Mouse (Mus musculus) embryonic facial prominence, embryonic 14.5 days (tissue): ENCODE measurements around the gene Crlf1. TPM values are rescaled to one million over a fixed set of nuclear protein-coding genes. Genes with fewer than 3 reads are reported as not detected.

ENCODE experiments used
- ATAC-seq: fragments of 200-750 bp; cut with Nextera tagmentation; 2 replicates; pipeline ENCODE4 v1.8.0; 2017; ENCODE audit warnings: low read depth, moderate number of reproducible peaks, moderate TSS enrichment
- DNase-seq: peaks from one replicate; pipeline ENCODE4 v3.0.0-alpha.2; 2015; ENCODE audit warnings: low spot score
- H3K27ac ChIP-seq: fragments of 300-500 bp; sonication (generic); replicated peaks from 2 replicates; pipeline ENCODE4 v1.5.1; 2014; ENCODE audit warnings: low read depth, mild to moderate bottlenecking, low read length, moderate library complexity
- H3K27me3 ChIP-seq: fragments of 300-500 bp; sonication (generic); replicated peaks from 2 replicates; pipeline ENCODE4 v1.6.1; 2014; ENCODE audit warnings: low read length; ENCODE audit not compliant: control insufficient read depth, insufficient read depth
- H3K36me3 ChIP-seq: fragments of 300-500 bp; sonication (generic); 2 replicates; pipeline ENCODE4 v1.6.1; 2014; ENCODE audit warnings: low read length, mixed read lengths; ENCODE audit not compliant: control insufficient read depth, insufficient read depth
- H3K4me1 ChIP-seq: fragments of 300-500 bp; sonication (generic); 2 replicates; pipeline ENCODE4 v1.6.1; 2014; ENCODE audit warnings: antibody characterized with exemption, low read length; ENCODE audit not compliant: control insufficient read depth, insufficient read depth
- H3K4me2 ChIP-seq: fragments of 300-500 bp; sonication (generic); 2 replicates; pipeline ENCODE4 v1.6.1; 2014; ENCODE audit warnings: low read depth, mild to moderate bottlenecking, low read length, moderate library complexity, mixed read lengths
- H3K4me3 ChIP-seq: fragments of 300-500 bp; sonication (generic); 2 replicates; pipeline ENCODE4 v1.5.1; 2014; ENCODE audit warnings: low read depth, mild to moderate bottlenecking, low read length
- H3K9ac ChIP-seq: fragments of 300-500 bp; sonication (generic); 2 replicates; pipeline ENCODE4 v1.6.1; 2014; ENCODE audit warnings: low read depth, mild to moderate bottlenecking, low read length, moderate library complexity, mixed read lengths
- H3K9me3 ChIP-seq: fragments of 300-500 bp; sonication (generic); 2 replicates; pipeline ENCODE4 v1.6.1; 2016; ENCODE audit warnings: low read length; ENCODE audit not compliant: control insufficient read depth
- WGBS: fragments of 180-500 bp; shearing (Covaris S2); extraction: QIAGEN DNeasy Blood & Tissue Kit; methylation state at CpG from one replicate; pipeline ENCODE4 v1.1.7; 2014; 5-methylcytosine and 5-hydroxymethylcytosine counted together
- polyA plus RNA-seq: library from polyadenylated mRNA; unstranded; fragments of >200 nt; fragmentation: Nextera tagmentation; extraction: Ambion mirVana; gene quantifications from 2 replicates; pipeline ENCODE4 v1.2.1, GENCODE M21; 2014

Gene Crlf1
- polyA plus RNA-seq, 1 experiment from 2014 or later = 68.1 TPM

GRCm38 (mm10) chr8:70476333-70477268, 16.4 kb upstream of the Crlf1 start, which contains the start of gene Klhl26:
Klhl26 (minus strand) TSS chr8:70476968.
- WGBS = 1% methylated on average over 48 of the region's 53 CpGs
- 0 out of 2 replicates have a peak, but pooled peaks cover 5% of the 10 kb centered on the region for H3K36me3 ChIP-seq
- peaks cover 4% of the 10 kb centered on the region; the same call in 1 of the 2 replicates for H3K4me1 ChIP-seq
- H3K9ac ChIP-seq = peak within 1 kb of the TSS; percentile 93
- peak; percentile 96 for DNase-seq
- no peaks in the 10 kb centered on the region for H3K9me3 ChIP-seq
- peak; percentile 94 for ATAC-seq
- H3K27me3 ChIP-seq = no peaks in the 10 kb centered on the region
- peak within 1 kb of the TSS; percentile 76 for H3K4me3 ChIP-seq
- peak within 1 kb of the TSS; percentile 89 for H3K4me2 ChIP-seq
- H3K27ac ChIP-seq = 0 out of 2 replicates have a peak within 1 kb of the TSS, but pooled peaks have one; percentile 28

GRCm38 (mm10) chr8:70477269-70477982, 15.5 kb upstream of the Crlf1 start:
- Histone ChIP-seq H3K36me3 (0 out of 2 replicates have a peak, but pooled peaks cover 4% of the 10 kb centered on the region), H3K9me3 (no peaks in the 10 kb centered on the region), H3K4me1 (peaks cover 4% of the 10 kb centered on the region; the same call in 1 of the 2 replicates), H3K27me3 (no peaks in the 10 kb centered on the region), H3K27ac (no peak overlapping the region), H3K4me3 (peak overlapping the region; percentile 76), H3K9ac (no peak overlapping the region), H3K4me2 (peak overlapping the region; percentile 89)
- WGBS = 2% methylated on average over 20 of the region's 21 CpGs
- DNase-seq (peak; percentile 60), ATAC-seq (peak; percentile 27; the same call in 1 of the 2 replicates)

GRCm38 (mm10) chr8:70481908-70482307, 11.1 kb upstream of the Crlf1 start:
- Histone ChIP-seq H3K4me3 (no peak overlapping the region), H3K27ac (no peak overlapping the region), H3K36me3 (no peaks in the 10 kb centered on the region), H3K27me3 (peaks cover 16% of the 10 kb centered on the region; the same call in 1 of the 2 replicates), H3K9me3 (no peaks in the 10 kb centered on the region), H3K9ac (no peak overlapping the region), H3K4me2 (no peak overlapping the region), H3K4me1 (no peaks in the 10 kb centered on the region; the same call in 1 of the 2 replicates)
- ATAC-seq (no peak), DNase-seq (no peak)
- 77% methylated on average over 3 of the region's 3 CpGs for WGBS

DNA sequence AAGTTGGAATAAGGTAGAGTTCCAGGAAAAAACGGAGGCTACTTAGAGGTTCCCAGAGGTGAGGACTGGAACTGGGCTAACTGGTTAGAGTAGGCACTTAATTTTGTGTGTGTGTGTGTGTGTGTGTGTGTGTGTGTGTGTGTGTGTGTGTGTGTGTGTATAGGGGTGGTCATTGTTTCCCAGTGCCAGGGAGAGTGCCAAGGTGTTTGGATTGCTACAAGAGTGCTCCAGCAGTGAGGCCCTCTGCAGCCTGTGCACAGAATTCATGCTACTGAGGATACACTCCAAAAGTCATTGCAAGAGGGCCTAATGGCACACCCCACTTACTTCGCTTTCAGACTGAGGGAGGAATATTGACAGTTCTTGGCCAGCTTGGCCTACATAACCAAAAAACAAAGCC, 10.0 kb upstream of the Crlf1 start:
- ATAC-seq (no peak), DNase-seq (no peak)
- peaks cover 23% of the 10 kb centered on the region for H3K27me3 ChIP-seq
- no peaks in the 10 kb centered on the region for H3K36me3 ChIP-seq
- H3K4me1 ChIP-seq = peaks cover 7% of the 10 kb centered on the region; the same call in 1 of the 2 replicates
- no peak overlapping the region for H3K4me2 ChIP-seq
- no peak overlapping the region for H3K9ac ChIP-seq
- no peaks in the 10 kb centered on the region for H3K9me3 ChIP-seq
- no peak overlapping the region for H3K27ac ChIP-seq
- no peak overlapping the region for H3K4me3 ChIP-seq
- WGBS = 59% methylated on average over 2 of the region's 2 CpGs

GRCm38 (mm10) chr8:70486191-70486681, 6.7 kb upstream of the Crlf1 start:
- H3K9me3 ChIP-seq = no peaks in the 10 kb centered on the region
- no peak overlapping the region for H3K27ac ChIP-seq
- ATAC-seq = no peak
- WGBS = 44% methylated on average over 7 of the region's 7 CpGs
- no peak overlapping the region for H3K4me3 ChIP-seq
- H3K9ac ChIP-seq = 0 out of 2 replicates have a peak overlapping the region, but pooled peaks have one; percentile 60
- H3K27me3 ChIP-seq = peaks cover 56% of the 10 kb centered on the region
- no peak for DNase-seq
- H3K36me3 ChIP-seq = no peaks in the 10 kb centered on the region
- peaks cover 37% of the 10 kb centered on the region for H3K4me1 ChIP-seq
- 0 out of 2 replicates have a peak overlapping the region, but pooled peaks have one; percentile 55 for H3K4me2 ChIP-seq

GRCm38 (mm10) chr8:70486941-70487520, 5.9 kb upstream of the Crlf1 start, which contains the start of gene Tmem59l:
Tmem59l (minus strand) TSS chr8:70487358.
- peak within 1 kb of the TSS; percentile 60 for H3K9ac ChIP-seq
- WGBS = 5% methylated on average over 31 of the region's 33 CpGs
- no peaks in the 10 kb centered on the region for H3K36me3 ChIP-seq
- no peak within 1 kb of the TSS; the same call in 1 of the 2 replicates for H3K27ac ChIP-seq
- peaks cover 44% of the 10 kb centered on the region for H3K4me1 ChIP-seq
- no peaks in the 10 kb centered on the region for H3K9me3 ChIP-seq
- H3K4me3 ChIP-seq = peak within 1 kb of the TSS; percentile 33
- ATAC-seq (no peak), DNase-seq (no peak)
- peak within 1 kb of the TSS; percentile 69 for H3K4me2 ChIP-seq
- peaks cover 64% of the 10 kb centered on the region for H3K27me3 ChIP-seq

DNA sequence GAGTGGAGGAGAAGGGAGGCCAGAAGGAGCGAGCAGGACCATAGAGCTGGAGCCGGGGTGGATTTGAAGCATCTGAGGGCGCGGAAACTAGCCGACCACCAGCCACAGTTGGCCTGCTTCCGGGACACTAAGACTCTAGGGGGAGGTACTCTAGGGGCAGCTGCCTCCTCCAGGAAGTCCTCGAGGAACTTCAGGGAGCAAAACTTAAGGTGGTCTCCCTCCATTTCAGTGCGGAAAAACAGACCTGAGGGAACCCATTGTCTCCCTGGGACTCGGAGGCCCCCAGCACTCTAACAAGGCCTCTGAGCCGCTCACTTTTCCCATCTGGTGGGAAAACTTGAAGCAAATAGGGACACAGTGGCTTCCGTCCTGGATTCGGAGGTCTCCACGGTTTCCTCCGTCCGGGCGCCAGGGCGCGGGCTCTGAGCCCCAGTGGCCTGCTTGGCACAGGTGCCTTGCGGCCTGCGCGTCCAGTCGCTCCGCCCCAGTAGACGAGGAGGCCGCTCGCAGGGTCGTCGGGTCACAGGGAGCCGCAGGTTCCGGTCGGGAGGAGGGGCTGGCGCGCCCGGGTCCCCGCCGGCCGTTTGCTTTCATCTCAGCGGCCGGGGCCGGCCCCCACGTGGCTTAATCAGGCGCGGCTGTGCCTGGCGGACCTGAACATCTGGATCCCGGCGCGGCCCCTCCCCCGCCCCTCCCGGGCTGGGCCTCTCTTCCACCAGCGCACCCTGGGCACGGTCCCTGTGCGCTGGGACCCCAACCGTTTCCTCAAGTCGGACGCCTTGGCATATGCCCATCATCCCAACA, 4.8 kb upstream of the Crlf1 start:
- peak overlapping the region; percentile 33 for H3K4me3 ChIP-seq
- ATAC-seq (no peak), DNase-seq (no peak)
- 0 out of 2 replicates have a peak overlapping the region, but pooled peaks have one; percentile 31 for H3K9ac ChIP-seq
- no peaks in the 10 kb centered on the region for H3K36me3 ChIP-seq
- WGBS = 5% methylated on average over 41 of the region's 55 CpGs
- H3K4me2 ChIP-seq = peak overlapping the region; percentile 69
- H3K27ac ChIP-seq = no peak overlapping the region; the same call in 1 of the 2 replicates
- peaks cover 50% of the 10 kb centered on the region for H3K4me1 ChIP-seq
- H3K9me3 ChIP-seq = no peaks in the 10 kb centered on the region
- peaks cover 75% of the 10 kb centered on the region for H3K27me3 ChIP-seq
